Mouse (Mus musculus): ENCODE data around the gene Msmb.

The Msmb gene

GRCm38 (mm10) chr14:32145809-32146511 is 4.1 kb downstream of the Msmb start:
- in situ Hi-C loops (cut with MboI, MseI): no loop called here

GRCm38 (mm10) chr14:32146578-32146977 is 4.8 kb downstream of the Msmb start:
- in situ Hi-C loops (cut with MboI, MseI): no loop called here

- in situ Hi-C loops (cut with MboI, MseI): loop anchor here (10.0 to 25.0 kb wide), 2 partner anchors 66 to 1139 kb away; partner anchors contain the start of genes Dph3, Glt8d1, Gnl3 and Oxnad1
Measured at GRCm38 (mm10) chr14:32150872-32151271, 9.0 kb downstream of the Msmb start.

- in situ Hi-C loops (cut with MboI, MseI): loop anchor here (10.0 to 25.0 kb wide), 2 partner anchors 68 to 1140 kb away; partner anchors contain the start of genes Dph3, Glt8d1, Gnl3 and Oxnad1
Measured at GRCm38 (mm10) chr14:32152243-32152965, 10.6 kb downstream of the Msmb start.

- in situ Hi-C loops (cut with MboI, MseI): loop anchor here (10.0 to 25.0 kb wide), 2 partner anchors 68 to 1141 kb away; partner anchors contain the start of genes Dph3, Glt8d1, Gnl3 and Oxnad1
Measured at GRCm38 (mm10) chr14:32153156-32153555, 11.3 kb downstream of the Msmb start.

GRCm38 (mm10) chr14:32154758-32155157 is 12.9 kb downstream of the Msmb start:
- in situ Hi-C loops (cut with MboI, MseI): loop anchor here (10.0 to 25.0 kb wide), 2 partner anchors 70 to 1142 kb away; partner anchors contain the start of genes Dph3, Glt8d1, Gnl3 and Oxnad1

GRCm38 (mm10) chr14:32159150-32159670 is 17.4 kb downstream of the Msmb start:
- in situ Hi-C loops (cut with MboI, MseI): loop anchor here (10.0 to 25.0 kb wide), 2 partner anchors 74 to 1147 kb away; partner anchors contain the start of genes Dph3, Glt8d1, Gnl3 and Oxnad1

- in situ Hi-C loops (cut with MboI, MseI): loop anchor here (10.0 to 25.0 kb wide), 2 partner anchors 75 to 1147 kb away; partner anchors contain the start of genes Dph3, Glt8d1, Gnl3 and Oxnad1
Measured at GRCm38 (mm10) chr14:32159690-32160246, 17.9 kb downstream of the Msmb start, which contains the start of gene Ncoa4. Gene Ncoa4, plus strand, starts transcription at chr14:32159865.

GRCm38 (mm10) chr14:32160563-32160962 is 18.7 kb downstream of the Msmb start:
- in situ Hi-C loops (cut with MboI, MseI): loop anchor here (25.0 kb wide), 1 partner anchor 1148 kb away; the partner anchor contains the start of genes Glt8d1, Gnl3, Pbrm1 and Spcs1

GRCm38 (mm10) chr14:32161090-32161885 is 19.5 kb downstream of the Msmb start:
- in situ Hi-C loops (cut with MboI, MseI): loop anchor here (25.0 kb wide), 1 partner anchor 1149 kb away; the partner anchor contains the start of genes Glt8d1, Gnl3, Pbrm1 and Spcs1

- in situ Hi-C loops (cut with MboI, MseI): loop anchor here (25.0 kb wide), 1 partner anchor 1150 kb away; the partner anchor contains the start of genes Glt8d1, Gnl3, Pbrm1 and Spcs1
Measured at GRCm38 (mm10) chr14:32162231-32162630, 20.4 kb downstream of the Msmb start.

- in situ Hi-C loops (cut with MboI, MseI): loop anchor here (25.0 kb wide), 1 partner anchor 1151 kb away; the partner anchor contains the start of genes Glt8d1, Gnl3, Pbrm1 and Spcs1
Measured at GRCm38 (mm10) chr14:32163203-32163888, 21.5 kb downstream of the Msmb start.

GRCm38 (mm10) chr14:32164173-32165051 is 22.6 kb downstream of the Msmb start:
- in situ Hi-C loops (cut with MboI, MseI): loop anchor here (25.0 kb wide), 1 partner anchor 1152 kb away; the partner anchor contains the start of genes Glt8d1, Gnl3, Pbrm1 and Spcs1

- in situ Hi-C loops (cut with MboI, MseI): loop anchor here (25.0 kb wide), 1 partner anchor 1153 kb away; the partner anchor contains the start of genes Glt8d1, Gnl3, Pbrm1 and Spcs1
Measured at GRCm38 (mm10) chr14:32165278-32166061, 23.6 kb downstream of the Msmb start.

- in situ Hi-C loops (cut with MboI, MseI): loop anchor here (25.0 kb wide), 1 partner anchor 1154 kb away; the partner anchor contains the start of genes Glt8d1, Gnl3, Pbrm1 and Spcs1
Measured at GRCm38 (mm10) chr14:32166062-32166441, 24.2 kb downstream of the Msmb start.

GRCm38 (mm10) chr14:32166840-32167239 is 25.0 kb downstream of the Msmb start:
- in situ Hi-C loops (cut with MboI, MseI): loop anchor here (25.0 kb wide), 1 partner anchor 1155 kb away; the partner anchor contains the start of genes Glt8d1, Gnl3, Pbrm1 and Spcs1

- in situ Hi-C loops (cut with MboI, MseI): loop anchor here (25.0 kb wide), 1 partner anchor 1155 kb away; the partner anchor contains the start of genes Glt8d1, Gnl3, Pbrm1 and Spcs1
Measured at GRCm38 (mm10) chr14:32167326-32167725, 25.5 kb downstream of the Msmb start.

Data from T-helper 2 cell (primary cell).